Mouse (Mus musculus): ENCODE results near the gene Rcan2.

DNA sequence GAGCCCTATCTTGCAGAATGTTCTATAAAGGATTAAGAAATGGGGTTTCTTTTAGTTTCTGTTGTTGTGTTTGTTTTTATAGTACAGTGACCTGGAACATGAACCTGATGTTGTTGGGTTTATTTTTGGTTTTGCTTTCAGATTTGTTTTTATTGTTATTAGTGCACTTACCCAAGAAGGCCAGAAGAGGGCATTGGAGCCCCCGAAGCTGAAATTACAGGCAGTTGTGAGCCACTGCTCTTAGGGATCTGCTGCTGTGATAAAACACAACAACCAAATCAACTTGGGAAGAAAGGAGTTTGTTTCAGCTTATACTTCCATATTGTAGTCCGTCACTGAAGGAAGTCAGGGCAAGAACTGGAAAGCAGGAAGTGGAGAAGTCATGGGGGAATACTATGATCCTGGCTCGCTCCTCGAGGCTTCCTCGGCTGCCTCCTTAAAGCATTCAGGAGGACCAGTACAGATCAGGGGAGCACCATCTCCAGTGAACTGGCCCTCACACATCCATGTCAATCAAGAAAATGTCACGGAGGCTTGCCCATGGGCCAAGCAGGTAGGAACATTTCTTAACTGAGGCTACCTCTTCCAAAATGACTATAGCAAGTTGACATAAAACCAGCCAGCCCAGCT is 275.0 kb downstream of the Rcan2 start:
- TF ChIP-seq EP300 (IDR thresholded peaks at IDR 0.05; ENCODE audit: low read depth): no peak
- peak; percentile 52 for TF ChIP-seq CTCF (IDR thresholded peaks at IDR 0.05; ENCODE audit: low read depth)
